Mouse (Mus musculus): Measurements from ENCODE around the gene Cplx3.

Gene Cplx3

DNA sequence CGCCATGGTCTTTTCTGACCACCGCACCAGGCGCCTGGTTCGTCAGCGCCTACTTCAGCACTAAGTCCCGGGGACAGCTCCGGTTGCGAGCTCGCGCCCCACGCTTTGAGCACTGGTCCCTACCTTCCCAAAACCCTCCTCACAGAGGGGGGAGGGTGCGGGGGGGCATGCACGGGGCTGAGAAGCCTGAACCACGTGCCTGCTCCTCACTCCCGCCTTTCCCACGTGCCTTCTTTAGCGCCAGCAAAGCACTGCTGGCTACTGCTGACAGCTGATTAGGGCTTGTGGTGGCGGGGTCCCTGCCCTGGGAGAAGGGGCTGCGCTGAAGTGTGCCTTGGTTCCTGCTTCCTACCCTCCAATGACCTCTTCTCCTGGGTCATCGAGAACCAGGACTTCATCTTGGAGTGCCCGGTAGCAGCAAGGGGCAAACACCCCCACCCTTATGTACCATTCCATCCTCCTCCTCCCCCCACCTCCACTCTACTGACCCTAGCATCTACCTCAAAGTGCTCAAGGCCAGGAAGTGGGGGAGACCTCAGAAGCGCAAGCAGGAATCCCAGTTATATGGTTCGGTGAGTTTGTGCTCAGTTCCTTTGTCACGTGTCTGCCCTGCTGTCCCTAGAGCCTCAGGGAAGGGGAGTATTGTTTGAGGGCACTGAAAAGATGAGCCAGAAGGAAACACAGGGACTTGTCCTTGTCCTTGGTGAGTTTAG lies at the start of gene Cplx3:
TSS of gene Cplx3 (minus strand) at position 143 of the 713 bp plus-strand sequence.
- no peak for DNase-seq (ENCODE audit: low read depth in 1 of 2, low spot score in 2 of 2)

GRCm38 (mm10) chr9:57655749-57656148 lies 49.7 kb upstream of the Cplx3 start:
- peak; percentile 82 to 93 for DNase-seq (ENCODE audit: low read depth in 1 of 2, low spot score in 2 of 2)

DNA sequence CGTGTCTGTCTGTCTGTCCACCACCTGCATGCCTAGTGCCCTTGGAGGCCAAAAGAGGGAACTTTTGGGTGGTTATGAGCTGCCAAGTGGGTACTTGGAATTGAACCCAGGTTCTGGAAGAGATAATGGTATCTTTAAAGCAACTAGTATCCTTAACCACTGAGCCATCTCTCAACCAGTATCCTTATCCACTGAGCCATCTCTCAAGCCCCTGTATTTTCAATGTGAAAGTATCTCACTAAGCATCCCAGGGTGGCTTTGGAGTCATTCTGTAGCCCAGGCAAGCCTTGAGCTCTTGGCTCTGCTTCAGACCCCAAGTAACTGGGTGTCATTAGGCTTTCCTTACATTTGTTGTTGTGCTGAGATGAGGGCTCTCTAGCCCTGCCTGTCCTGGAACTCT lies 48.9 kb upstream of the Cplx3 start:
- no peak for DNase-seq (ENCODE audit: low read depth in 1 of 2, low spot score in 2 of 2)

- DNase-seq (ENCODE audit: low read depth in 1 of 2, low spot score in 2 of 2) = no peak
Observed at GRCm38 (mm10) chr9:57653283-57653682, 47.2 kb upstream of the Cplx3 start, which contains the start of gene Csk. Gene Csk (minus strand): TSS chr9:57653631.

DNA sequence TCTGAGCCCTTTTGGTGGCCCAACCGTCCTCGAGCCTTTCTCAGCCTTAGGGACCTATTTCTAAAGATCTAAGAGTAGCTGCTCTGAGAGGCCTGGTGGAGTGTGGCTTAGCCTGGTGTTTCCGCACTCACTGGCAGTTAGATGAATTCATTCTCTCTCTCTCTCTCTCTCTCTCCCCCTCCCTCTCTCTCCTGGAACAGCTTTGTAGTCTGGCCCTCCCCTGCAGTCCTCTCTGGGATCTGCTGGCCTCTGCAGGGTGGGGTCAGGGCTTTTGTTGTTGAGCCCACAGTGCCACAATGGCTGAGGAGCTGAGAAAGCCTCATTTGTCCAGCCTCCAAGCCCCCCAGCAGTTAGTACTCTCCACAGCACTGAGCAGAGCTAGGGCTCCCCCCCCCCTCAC lies 46.8 kb upstream of the Cplx3 start:
- no peak for DNase-seq (ENCODE audit: low read depth in 1 of 2, low spot score in 2 of 2)

GRCm38 (mm10) chr9:57652351-57652750 lies 46.3 kb upstream of the Cplx3 start:
- peak in 1 of 2 experiments; percentile 58 for DNase-seq (ENCODE audit: low read depth in 1 of 2, low spot score in 2 of 2)

- DNase-seq (ENCODE audit: low read depth in 1 of 2, low spot score in 2 of 2) = peak in 1 of 2 experiments; percentile 67
Observed at GRCm38 (mm10) chr9:57650786-57651311, 44.8 kb upstream of the Cplx3 start.

DNA sequence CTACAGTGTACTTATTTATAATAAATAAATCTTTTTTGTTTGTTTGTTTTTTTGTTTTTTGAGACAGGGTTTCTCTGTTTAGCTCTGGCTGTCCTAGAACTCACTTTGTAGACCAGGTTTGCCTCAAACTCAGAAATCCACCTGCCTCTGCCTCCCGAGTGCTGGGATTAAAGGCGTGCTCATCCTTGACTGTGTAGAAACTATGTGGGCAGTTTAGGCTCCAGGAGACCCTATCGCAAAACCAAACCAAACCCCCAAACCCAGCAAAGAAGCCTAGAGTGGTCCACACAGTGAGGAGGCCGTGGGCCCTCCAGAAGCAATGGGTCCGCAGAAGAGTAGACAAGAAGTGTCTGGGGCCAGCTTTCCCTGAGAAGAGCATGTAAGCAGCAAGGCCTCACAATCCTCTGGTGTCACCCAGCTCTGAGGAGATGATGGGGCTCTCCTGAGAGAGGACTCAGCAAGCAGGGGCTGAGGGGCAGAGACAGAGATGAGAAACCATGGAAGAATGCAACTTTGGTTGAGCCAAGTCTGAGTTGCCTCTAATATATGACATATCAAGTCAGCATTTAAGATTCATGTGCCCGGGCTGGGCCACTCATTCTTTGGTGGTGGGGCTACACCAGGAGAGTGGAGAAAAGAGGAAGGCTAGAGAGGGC lies 44.2 kb upstream of the Cplx3 start:
- DNase-seq (ENCODE audit: low read depth in 1 of 2, low spot score in 2 of 2) = no peak

GRCm38 (mm10) chr9:57647286-57648108 lies 41.4 kb upstream of the Cplx3 start:
- no peak for DNase-seq (ENCODE audit: low read depth in 1 of 2, low spot score in 2 of 2)

DNA sequence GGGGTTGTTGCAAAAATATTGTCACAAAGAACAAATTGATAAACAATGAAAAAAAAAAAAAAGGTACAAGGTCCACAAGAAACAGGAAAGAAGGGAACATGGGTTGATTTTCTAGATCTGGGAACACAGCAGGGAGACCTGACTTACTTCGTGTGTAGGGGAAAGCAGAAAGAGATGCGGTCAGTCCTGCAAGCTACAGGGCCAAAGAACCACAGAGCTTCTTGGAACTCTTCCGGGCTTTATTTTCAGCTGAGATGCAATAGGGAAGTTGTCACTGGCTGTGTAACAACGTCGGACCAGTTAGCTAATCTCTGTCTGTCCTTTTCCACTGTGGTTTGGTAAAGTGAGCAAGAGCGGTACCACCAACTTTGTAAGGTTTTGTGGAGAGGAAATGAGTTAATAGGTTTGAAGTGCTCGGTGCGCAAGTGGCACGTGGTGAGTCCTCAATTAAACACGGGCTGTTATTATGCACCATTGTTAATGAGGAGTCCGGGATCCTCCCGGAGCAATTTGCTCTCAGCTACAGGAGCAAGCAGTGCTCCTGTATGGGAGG lies 40.5 kb upstream of the Cplx3 start:
- DNase-seq (ENCODE audit: low read depth in 1 of 2, low spot score in 2 of 2) = peak; percentile 59 to 60

- peak; percentile 84 to 96 for DNase-seq (ENCODE audit: low read depth in 1 of 2, low spot score in 2 of 2)
Observed at GRCm38 (mm10) chr9:57644944-57645893, 39.1 kb upstream of the Cplx3 start.

DNA sequence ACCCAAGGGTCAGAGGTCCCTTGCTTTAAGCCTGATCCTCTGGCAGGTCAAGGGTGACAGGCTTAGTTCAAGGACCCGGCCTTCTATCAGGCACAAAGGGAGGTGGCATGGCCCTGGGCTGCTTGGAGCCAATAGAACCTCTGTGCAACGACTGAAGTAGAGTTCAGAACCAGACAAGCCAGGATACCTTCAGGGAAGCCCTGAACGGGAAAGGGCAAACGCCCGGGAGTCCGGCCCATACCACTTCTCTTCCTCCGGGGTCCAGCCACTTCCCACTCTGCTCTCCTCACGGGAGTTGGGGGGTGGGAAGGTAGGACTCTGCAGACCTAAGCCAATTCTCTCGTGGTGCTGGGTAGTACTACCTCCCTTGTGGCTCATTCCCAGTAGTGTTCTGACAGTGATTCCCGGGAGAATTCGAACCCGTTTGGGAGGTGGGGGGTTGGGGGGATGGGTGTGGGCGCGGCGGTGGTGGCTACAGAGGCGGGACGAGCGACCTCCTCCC lies 38.4 kb upstream of the Cplx3 start:
- DNase-seq (ENCODE audit: low read depth in 1 of 2, low spot score in 2 of 2) = no peak

- no peak for DNase-seq (ENCODE audit: low read depth in 1 of 2, low spot score in 2 of 2)
Observed at GRCm38 (mm10) chr9:57643856-57644180, 37.7 kb upstream of the Cplx3 start.

DNA sequence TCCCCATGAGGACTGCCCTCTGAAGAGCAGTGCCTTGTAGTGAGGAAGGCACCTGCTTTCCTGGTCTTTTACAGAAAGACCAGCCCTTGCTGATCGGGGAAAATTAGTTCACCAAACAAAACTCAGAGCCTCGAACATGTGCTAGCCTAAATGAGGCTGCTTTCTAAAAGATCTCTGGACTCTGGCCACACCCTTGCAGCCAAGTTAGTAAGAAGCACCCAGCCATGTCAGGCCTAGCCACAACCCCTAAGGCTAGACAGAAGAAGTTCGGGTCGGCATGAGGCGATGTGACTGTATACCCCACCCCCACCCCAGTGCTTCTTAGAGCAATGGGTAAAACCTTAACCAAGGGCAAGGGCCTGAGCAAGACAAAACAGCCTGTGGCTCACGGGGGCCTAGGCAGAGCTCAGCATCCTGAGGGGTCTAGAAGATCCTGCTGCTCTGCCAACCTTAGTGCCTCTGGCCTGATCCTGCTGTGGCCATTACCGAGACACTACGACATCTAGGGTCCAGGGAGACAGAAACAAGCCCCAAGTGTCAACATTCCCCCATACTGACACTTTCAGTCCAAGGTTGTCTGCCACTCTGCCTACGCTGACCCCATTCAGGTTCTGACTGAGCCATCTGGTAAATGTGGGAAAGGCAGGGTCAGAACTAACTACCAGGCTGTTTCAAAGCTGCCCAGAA lies 37.2 kb upstream of the Cplx3 start:
- DNase-seq (ENCODE audit: low read depth in 1 of 2, low spot score in 2 of 2) = no peak

DNA sequence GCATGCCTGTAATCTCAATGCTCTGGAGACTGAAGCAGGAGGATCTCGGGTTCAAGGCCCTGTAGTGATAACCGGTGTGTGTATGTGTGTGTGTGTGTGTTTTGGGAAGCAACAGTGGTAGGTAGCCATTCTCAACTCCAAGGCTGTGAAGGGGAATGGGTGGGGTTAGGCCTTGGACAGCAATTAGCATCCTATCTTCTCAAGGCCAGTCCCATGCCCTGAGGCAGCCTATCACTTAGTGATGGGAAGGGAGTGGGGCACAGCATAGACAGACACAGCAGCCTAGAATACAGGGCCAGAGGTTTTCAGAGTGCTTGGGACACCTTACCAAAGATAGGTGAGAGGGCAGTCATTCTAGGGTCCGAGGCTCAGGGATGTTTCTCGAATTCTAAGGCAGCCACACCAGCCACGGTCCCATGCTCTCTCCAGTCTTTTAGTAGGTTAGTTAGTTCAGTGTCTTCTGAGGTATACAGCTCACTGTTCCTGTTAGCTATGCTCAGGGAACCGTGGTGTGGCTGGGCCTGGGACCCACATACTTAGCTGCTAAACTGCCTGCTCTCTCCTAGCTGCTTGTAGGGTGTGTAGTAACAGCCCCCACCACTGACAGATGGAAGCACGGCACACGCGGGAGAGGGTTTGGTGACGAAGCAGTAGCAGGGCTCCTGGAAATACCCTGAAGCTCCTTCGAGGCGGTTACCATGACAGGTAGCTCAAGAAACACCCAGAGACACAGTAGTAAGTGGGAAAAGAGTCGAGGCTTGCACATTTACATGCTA lies 35.9 kb upstream of the Cplx3 start:
- DNase-seq (ENCODE audit: low read depth in 1 of 2, low spot score in 2 of 2) = no peak

DNA sequence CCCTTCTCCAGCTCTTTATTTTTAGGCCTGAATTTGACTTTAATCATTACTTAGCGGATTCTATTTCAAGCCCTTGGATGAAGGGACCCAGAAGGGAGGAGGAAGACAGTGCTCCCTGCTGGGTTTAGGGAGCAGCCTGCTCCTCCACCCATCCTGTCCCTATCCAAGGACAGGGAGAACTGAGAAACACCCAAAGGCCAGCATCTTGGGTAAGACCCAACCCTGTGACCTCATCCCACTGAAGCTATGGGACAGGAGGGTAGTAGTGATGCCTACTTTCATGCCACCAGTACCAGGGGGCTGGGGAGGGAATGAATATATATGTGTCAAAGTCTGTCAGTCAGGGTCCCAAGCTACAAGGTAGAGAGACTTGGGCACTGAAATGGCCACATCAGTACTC lies 34.9 kb upstream of the Cplx3 start:
- DNase-seq (ENCODE audit: low read depth in 1 of 2, low spot score in 2 of 2) = no peak

DNA sequence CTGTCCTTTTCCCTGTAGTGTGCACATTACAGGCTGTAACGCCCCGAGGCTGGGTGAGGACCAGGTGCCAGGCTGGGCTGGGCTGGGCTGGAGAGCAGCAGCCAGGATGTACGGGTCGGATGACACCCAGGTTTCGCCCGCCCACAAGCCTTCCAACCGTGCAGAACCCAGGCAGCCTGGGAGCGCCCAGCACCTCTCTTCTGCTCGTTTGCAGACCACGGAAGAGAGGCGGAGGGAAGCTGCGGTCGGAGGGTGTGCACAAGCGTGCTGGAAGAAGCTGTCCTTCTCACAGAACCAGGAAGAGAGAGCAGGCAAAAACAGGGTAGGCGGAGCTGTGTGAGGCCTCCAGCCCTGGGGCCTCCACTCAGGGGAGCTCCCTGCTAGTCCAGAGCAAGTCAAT lies 34.3 kb upstream of the Cplx3 start:
- peak; percentile 71 to 78 for DNase-seq (ENCODE audit: low read depth in 1 of 2, low spot score in 2 of 2)

DNA sequence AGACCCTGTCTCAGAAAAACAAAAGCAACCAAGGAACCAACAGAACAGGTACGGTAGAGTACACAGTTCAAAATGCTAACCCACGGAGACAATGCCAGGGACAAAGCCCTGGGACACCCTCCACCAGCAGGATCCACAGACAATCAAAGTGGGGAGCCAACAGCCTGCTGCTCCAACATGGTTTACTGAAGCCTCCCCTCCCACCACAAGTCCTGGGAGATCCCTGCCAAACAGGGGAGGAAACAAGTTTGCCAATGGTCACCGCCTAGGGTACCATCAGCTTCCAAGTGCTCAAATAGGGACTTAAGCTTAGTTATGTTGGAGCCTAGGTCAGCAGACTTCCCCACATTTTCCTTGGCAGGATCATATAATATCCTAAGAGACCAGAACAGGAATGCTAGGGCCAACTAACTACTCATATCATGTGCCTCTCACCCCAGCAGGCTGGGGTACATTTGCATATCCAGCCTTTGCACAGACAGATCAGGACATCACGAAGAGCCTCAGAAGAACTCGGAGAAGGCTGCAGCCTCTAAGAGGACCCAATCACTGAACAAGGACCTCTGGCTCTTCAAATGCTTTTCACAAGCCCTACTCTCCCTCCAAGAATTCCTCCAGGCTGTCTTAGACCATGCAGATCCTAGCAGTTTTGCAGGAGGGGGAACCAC lies 33.7 kb upstream of the Cplx3 start:
- DNase-seq (ENCODE audit: low read depth in 1 of 2, low spot score in 2 of 2) = no peak

Measured in monocyte, adult 2 months (primary cell).